ENCODE assay signal across 8 mouse cellular contexts in the genomic region with DNA sequence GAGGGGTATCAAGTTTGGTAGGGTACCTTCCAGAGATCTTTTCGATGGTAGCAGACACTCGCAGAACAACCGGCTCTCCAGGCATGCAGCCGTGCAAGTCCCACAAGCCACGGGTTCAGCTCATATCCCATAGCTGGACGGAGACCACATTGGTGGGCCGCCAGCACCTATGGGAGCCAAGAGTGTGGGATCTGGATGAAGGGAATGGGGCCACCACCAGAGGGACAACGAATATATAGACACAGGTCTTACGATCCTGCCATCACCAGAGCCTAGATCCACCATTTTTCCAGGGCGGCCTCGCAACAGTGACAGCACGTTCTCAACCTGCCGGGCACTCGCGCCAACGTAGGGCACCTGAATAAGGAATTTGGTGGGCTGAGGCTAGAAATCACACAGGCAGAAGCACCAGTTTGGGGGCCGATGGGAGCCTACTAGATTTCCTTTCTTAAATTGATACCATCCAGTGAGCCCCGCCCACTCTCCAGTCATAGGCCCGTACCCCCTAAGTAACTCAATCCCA. TPM values are rescaled to one million over a fixed set of nuclear protein-coding genes. Genes with fewer than 3 reads are reported as not detected.
DNase-seq lines count a peak whose midpoint lies in the region; ATAC-seq and TF ChIP-seq lines count a peak whose summit lies in the region.

No protein-coding gene starts in this region.

- peak overlapping the region; percentile 79 for H3K4me2 ChIP-seq in kidney, embryonic 15.5 days
- peak overlapping the region; percentile 89 for H3K4me2 ChIP-seq in hindbrain, embryonic 12.5 days (replicated peaks)
- peak overlapping the region; percentile 95 for H3K4me2 ChIP-seq in midbrain, embryonic 15.5 days

- DNase-seq in kidney, adult 8-10 months = no peak
- no peak for DNase-seq in right cerebral cortex, postnatal 14 days
- DNase-seq in layer of hippocampus, postnatal 14 days (ENCODE audit: low spot score in 2 of 2) = no peak

- H3K4me1 ChIP-seq in kidney, embryonic 15.5 days = peaks cover 54% of the 10 kb centered on the region
- H3K4me1 ChIP-seq in bone marrow, adult 2 months (ENCODE audit: control insufficient read depth, insufficient read depth, low read length) = peaks cover 7% of the 10 kb centered on the region
- peaks cover 51% of the 10 kb centered on the region for H3K4me1 ChIP-seq in hindbrain, embryonic 12.5 days
- H3K4me1 ChIP-seq in midbrain, embryonic 15.5 days = peaks cover 44% of the 10 kb centered on the region

- peak overlapping the region; percentile 73 for H3K9ac ChIP-seq in kidney, embryonic 15.5 days
- peak overlapping the region; percentile 83 for H3K9ac ChIP-seq in hindbrain, embryonic 12.5 days
- peak overlapping the region; percentile 83 for H3K9ac ChIP-seq in midbrain, embryonic 15.5 days

- H3K27me3 ChIP-seq in kidney, embryonic 15.5 days = no peaks in the 10 kb centered on the region
- H3K27me3 ChIP-seq in hindbrain, embryonic 12.5 days = no peaks in the 10 kb centered on the region
- H3K27me3 ChIP-seq in midbrain, embryonic 15.5 days (replicated peaks) = no peaks in the 10 kb centered on the region; the same call in 1 of the 2 replicates

- H3K4me3 ChIP-seq in kidney, embryonic 15.5 days (replicated peaks) = peak overlapping the region; percentile 78
- peak overlapping the region; percentile 87 for H3K4me3 ChIP-seq in bone marrow, adult 2 months (replicated peaks; ENCODE audit: control insufficient read depth, low read depth, low read length)
- H3K4me3 ChIP-seq in hindbrain, embryonic 12.5 days = peak overlapping the region; percentile 68
- H3K4me3 ChIP-seq in midbrain, embryonic 15.5 days = peak overlapping the region; percentile 61

- no peak for TF ChIP-seq POLR2A in bone marrow, adult 2 months (IDR thresholded peaks at IDR 0.05; ENCODE audit: borderline replicate concordance, control insufficient read depth, low read depth, low read length)

- H3K27ac ChIP-seq in kidney, embryonic 15.5 days = peak overlapping the region; percentile 98
- no peak overlapping the region for H3K27ac ChIP-seq in bone marrow, adult 2 months (ENCODE audit: control insufficient read depth, insufficient read depth, low read depth, low read length, poor library complexity)
- peak overlapping the region; percentile 93 for H3K27ac ChIP-seq in hindbrain, embryonic 12.5 days
- peak overlapping the region; percentile 95 for H3K27ac ChIP-seq in midbrain, embryonic 15.5 days

- H3K9me3 ChIP-seq in kidney, embryonic 15.5 days (replicated peaks) = no peaks in the 10 kb centered on the region
- H3K9me3 ChIP-seq in hindbrain, embryonic 12.5 days (replicated peaks) = no peaks in the 10 kb centered on the region
- H3K9me3 ChIP-seq in midbrain, embryonic 15.5 days = no peaks in the 10 kb centered on the region

- peaks cover 40% of the 10 kb centered on the region for H3K36me3 ChIP-seq in kidney, embryonic 15.5 days
- H3K36me3 ChIP-seq in hindbrain, embryonic 12.5 days = peaks cover 26% of the 10 kb centered on the region
- peaks cover 11% of the 10 kb centered on the region; the same call in 1 of the 2 replicates for H3K36me3 ChIP-seq in midbrain, embryonic 15.5 days (replicated peaks)

- 25% methylated on average over 19 of the region's 19 CpGs for WGBS in kidney, embryonic 15.5 days
- WGBS in bone marrow, adult 2 months = 26% methylated on average over 19 of the region's 19 CpGs
- 29% methylated on average over 19 of the region's 19 CpGs for WGBS in hindbrain, embryonic 12.5 days
- 28% methylated on average over 19 of the region's 19 CpGs for WGBS in midbrain, embryonic 15.5 days

- TF ChIP-seq CTCF in bone marrow, adult 2 months (IDR thresholded peaks at IDR 0.05; ENCODE audit: control insufficient read depth, insufficient read depth, low read length) = no peak

- no peak; the same call in 1 of the 2 replicates for ATAC-seq in kidney, embryonic 15.5 days (replicated peaks; ENCODE audit: low FRiP score)
- ATAC-seq in hindbrain, embryonic 12.5 days (ENCODE audit: low FRiP score) = no peak
- no peak; the same call in 1 of the 2 replicates for ATAC-seq in midbrain, embryonic 15.5 days (replicated peaks)
- no peak for ATAC-seq in megakaryocyte progenitor cell, adult 5-6 weeks (replicated peaks; ENCODE audit: poor library complexity)

RNA-seq across cellular contexts. Expression of a gene that starts 1.3 kb away (rescaled TPM):
- 91.7 and 101 TPM in 2 replicates for polyA plus RNA-seq in kidney, embryonic 15.5 days (2015; fragmentation: Nextera tagmentation; extraction: Ambion mirVana)
- 33.4 and 149 TPM in 2 replicates for polyA plus RNA-seq in bone marrow, adult 2 months (2011; ENCODE audit: insufficient read depth, insufficient read length, low replicate concordance, missing spikeins)
- 69.7 and 76.0 TPM in 2 replicates for polyA plus RNA-seq in hindbrain, embryonic 12.5 days (2016; fragmentation: Nextera tagmentation; extraction: Ambion mirVana)
- polyA plus RNA-seq in midbrain, embryonic 15.5 days (2015; fragmentation: Nextera tagmentation; extraction: Ambion mirVana) = 92.6 and 93.7 TPM in 2 replicates
- 10 to 100 TPM; 80.2 to 80.3 TPM for total RNA-seq in layer of hippocampus, postnatal 14 days (2021)
- 113 and 126 TPM in 2 replicates for total RNA-seq in megakaryocyte progenitor cell, adult 5-6 weeks (2015)
- 29.3 and 38.2 TPM in 2 replicates for total RNA-seq in megakaryocyte progenitor cell, adult 5-6 weeks (2017)

RNA-seq across cellular contexts. Expression of a gene that starts 4.1 kb away (rescaled TPM):
- not detected in 2 replicates for polyA plus RNA-seq in kidney, embryonic 15.5 days (2015; fragmentation: Nextera tagmentation; extraction: Ambion mirVana)
- polyA plus RNA-seq in bone marrow, adult 2 months (2011; ENCODE audit: insufficient read depth, insufficient read length, low replicate concordance, missing spikeins) = 4.6 TPM in 1 of 2 replicates, not detected in the other
- polyA plus RNA-seq in hindbrain, embryonic 12.5 days (2016; fragmentation: Nextera tagmentation; extraction: Ambion mirVana) = 0.98 TPM in 1 of 2 replicates, not detected in the other
- 1.3 TPM in 1 of 2 replicates, not detected in the other for polyA plus RNA-seq in midbrain, embryonic 15.5 days (2015; fragmentation: Nextera tagmentation; extraction: Ambion mirVana)
- total RNA-seq in layer of hippocampus, postnatal 14 days (2021) = not detected
- total RNA-seq in megakaryocyte progenitor cell, adult 5-6 weeks (2015) = 1.8 TPM in 1 of 2 replicates, not detected in the other
- not detected in 2 replicates for total RNA-seq in megakaryocyte progenitor cell, adult 5-6 weeks (2017)

RNA-seq across cellular contexts. Expression of a gene that starts 5.0 kb away (rescaled TPM):
- 0.23 and 0.29 TPM in 2 replicates for polyA plus RNA-seq in kidney, embryonic 15.5 days (2015; fragmentation: Nextera tagmentation; extraction: Ambion mirVana)
- polyA plus RNA-seq in bone marrow, adult 2 months (2011; ENCODE audit: insufficient read depth, insufficient read length, low replicate concordance, missing spikeins) = not detected in 2 replicates
- 0.40 and 0.63 TPM in 2 replicates for polyA plus RNA-seq in hindbrain, embryonic 12.5 days (2016; fragmentation: Nextera tagmentation; extraction: Ambion mirVana)
- polyA plus RNA-seq in midbrain, embryonic 15.5 days (2015; fragmentation: Nextera tagmentation; extraction: Ambion mirVana) = 0.24 and 0.44 TPM in 2 replicates
- total RNA-seq in layer of hippocampus, postnatal 14 days (2021) = under 1 TPM in 1 of 2 experiments, not detected in 1; 0.30 TPM
- total RNA-seq in megakaryocyte progenitor cell, adult 5-6 weeks (2015) = 0.05 TPM in 1 of 2 replicates, not detected in the other
- 0.20 and 0.21 TPM in 2 replicates for total RNA-seq in megakaryocyte progenitor cell, adult 5-6 weeks (2017)

RNA-seq across cellular contexts. Expression of a gene that starts 5.6 kb away (rescaled TPM):
- 53.5 and 58.5 TPM in 2 replicates for polyA plus RNA-seq in kidney, embryonic 15.5 days (2015; fragmentation: Nextera tagmentation; extraction: Ambion mirVana)
- 38.6 and 74.8 TPM in 2 replicates for polyA plus RNA-seq in bone marrow, adult 2 months (2011; ENCODE audit: insufficient read depth, insufficient read length, low replicate concordance, missing spikeins)
- 62.2 and 71.0 TPM in 2 replicates for polyA plus RNA-seq in hindbrain, embryonic 12.5 days (2016; fragmentation: Nextera tagmentation; extraction: Ambion mirVana)
- polyA plus RNA-seq in midbrain, embryonic 15.5 days (2015; fragmentation: Nextera tagmentation; extraction: Ambion mirVana) = 32.6 and 36.3 TPM in 2 replicates
- total RNA-seq in layer of hippocampus, postnatal 14 days (2021) = 10 to 100 TPM; 82.0 to 86.9 TPM
- total RNA-seq in megakaryocyte progenitor cell, adult 5-6 weeks (2015) = 4.5 and 9.7 TPM in 2 replicates
- 26.8 and 29.5 TPM in 2 replicates for total RNA-seq in megakaryocyte progenitor cell, adult 5-6 weeks (2017)

RNA-seq across cellular contexts. Expression of a gene that starts 5.9 kb away (rescaled TPM):
- polyA plus RNA-seq in kidney, embryonic 15.5 days (2015; fragmentation: Nextera tagmentation; extraction: Ambion mirVana) = 63.0 and 74.8 TPM in 2 replicates
- polyA plus RNA-seq in bone marrow, adult 2 months (2011; ENCODE audit: insufficient read depth, insufficient read length, low replicate concordance, missing spikeins) = 26.2 and 45.8 TPM in 2 replicates
- polyA plus RNA-seq in hindbrain, embryonic 12.5 days (2016; fragmentation: Nextera tagmentation; extraction: Ambion mirVana) = 98.4 and 105 TPM in 2 replicates
- polyA plus RNA-seq in midbrain, embryonic 15.5 days (2015; fragmentation: Nextera tagmentation; extraction: Ambion mirVana) = 160 TPM in 2 replicates
- total RNA-seq in layer of hippocampus, postnatal 14 days (2021) = 100 to 1,000 TPM; 125 to 128 TPM
- total RNA-seq in megakaryocyte progenitor cell, adult 5-6 weeks (2015) = 10.9 and 13.4 TPM in 2 replicates
- total RNA-seq in megakaryocyte progenitor cell, adult 5-6 weeks (2017) = 15.2 and 18.8 TPM in 2 replicates
